Mouse (Mus musculus) spleen, adult 2 months (tissue): ENCODE measurements around the gene Nrf1. TPM values are rescaled to one million over a fixed set of nuclear protein-coding genes. Genes with fewer than 3 reads are reported as not detected.

Experiments
- DNase-seq, 2 experiments: peaks; one replicate each; pipeline versions ENCODE4 v3.0.0 to v3.0.0-alpha.2; 2012 to 2021; ENCODE audit warnings: low spot score in 2 of 2, low read depth in 1 of 2
- H3K27ac ChIP-seq: fragments of 200-500 bp; 2 replicates; pipeline ENCODE4 v1.5.1; 2012; ENCODE audit warnings: low read length, inconsistent platforms; ENCODE audit not compliant: insufficient read depth
- H3K27me3 ChIP-seq: fragments of 200-500 bp; 2 replicates; pipeline ENCODE4 v1.6.1; 2012; ENCODE audit warnings: mild to moderate bottlenecking, moderate library complexity, low read length, inconsistent platforms; ENCODE audit not compliant: control insufficient read depth, insufficient read depth
- H3K36me3 ChIP-seq: fragments of 200-500 bp; 2 replicates; pipeline ENCODE4 v1.6.1; 2012; ENCODE audit warnings: mild to moderate bottlenecking, low read length, inconsistent platforms; ENCODE audit not compliant: control insufficient read depth, insufficient read depth
- H3K4me1 ChIP-seq: fragments of 200-500 bp; 2 replicates; pipeline ENCODE4 v1.6.1; 2011; ENCODE audit warnings: inconsistent platforms; ENCODE audit not compliant: control insufficient read depth, insufficient read depth, insufficient read length
- H3K4me3 ChIP-seq: fragments of 200-500 bp; 2 replicates; pipeline ENCODE4 v1.5.1; 2011; ENCODE audit warnings: mild to moderate bottlenecking, inconsistent platforms; ENCODE audit not compliant: insufficient read depth, insufficient read length; ENCODE audit errors: extremely low read depth
- CTCF ChIP-seq: fragments of 200-500 bp; IDR thresholded peaks from 2 replicates; pipeline ENCODE4 v1.5.1; 2011; ENCODE audit warnings: mild to moderate bottlenecking, inconsistent platforms; ENCODE audit not compliant: insufficient read depth, insufficient read length, insufficient replicate concordance; ENCODE audit errors: extremely low read depth
- POLR2A ChIP-seq: fragments of 200-500 bp; IDR thresholded peaks from 2 replicates; pipeline ENCODE4 v1.6.1; 2011; ENCODE audit warnings: low read depth, low read length, inconsistent platforms
- WGBS: fragments of 180-500 bp; shearing (Covaris S2); methylation state at CpG from one replicate; pipeline ENCODE4 v1.1.7; 2018; 5-methylcytosine and 5-hydroxymethylcytosine counted together
- polyA plus RNA-seq: library from polyadenylated mRNA; depleted of rRNA; stranded (reverse); fragments of >200 nt; gene quantifications from 2 replicates; pipeline ENCODE4 v1.2.3, GENCODE M21; 2012; rRNA removed

Gene Nrf1
- 29.1 and 32.9 TPM in 2 replicates for polyA plus RNA-seq

- Histone ChIP-seq H3K27me3 (no peaks in the 10 kb centered on the region), H3K4me3 (peak within 1 kb of the TSS; percentile 96), H3K4me1 (peaks cover 6% of the 10 kb centered on the region; the same call in 1 of the 2 replicates), H3K36me3 (no peaks in the 10 kb centered on the region), H3K27ac (peak within 1 kb of the TSS; percentile 100)
- peak; percentile 7; the same call in 1 of the 2 replicates for TF ChIP-seq CTCF
- TF ChIP-seq POLR2A, result peak; percentile 77
- peak; percentile 71 to 92 for DNase-seq
- WGBS, result under 1% methylated on average over 77 of the region's 78 CpGs
These were observed at the start of gene Nrf1 for GRCm38 (mm10) chr6:30047271-30048162. Nrf1 (plus strand) TSS chr6:30047988.

- TF ChIP-seq POLR2A (no peak), CTCF (no peak)
- Histone ChIP-seq H3K4me3 (no peak overlapping the region), H3K27ac (no peak overlapping the region), H3K36me3 (no peaks in the 10 kb centered on the region), H3K4me1 (no peaks in the 10 kb centered on the region), H3K27me3 (no peaks in the 10 kb centered on the region)
- DNase-seq, result no peak
- 85% methylated on average over 9 of the region's 9 CpGs for WGBS
These were observed 49.6 kb upstream of the Nrf1 start for GRCm38 (mm10) chr6:29998140-29998539.

- H3K27ac ChIP-seq, result no peak overlapping the region
- 49% methylated on average over 4 of the region's 4 CpGs for WGBS
- no peaks in the 10 kb centered on the region for H3K27me3 ChIP-seq
- no peak overlapping the region for H3K4me3 ChIP-seq
- no peaks in the 10 kb centered on the region for H3K4me1 ChIP-seq
- no peaks in the 10 kb centered on the region for H3K36me3 ChIP-seq
- TF ChIP-seq POLR2A, result no peak
- no peak for DNase-seq
These were observed 49.0 kb upstream of the Nrf1 start for GRCm38 (mm10) chr6:29998771-29999170.

- no peak for TF ChIP-seq POLR2A
- no peak for TF ChIP-seq CTCF
- Histone ChIP-seq H3K27ac (no peak overlapping the region), H3K4me1 (no peaks in the 10 kb centered on the region), H3K4me3 (no peak overlapping the region), H3K36me3 (no peaks in the 10 kb centered on the region), H3K27me3 (no peaks in the 10 kb centered on the region)
- WGBS, result 78% methylated on average over 9 of the region's 9 CpGs
- no peak for DNase-seq
These were observed 45.2 kb upstream of the Nrf1 start for GRCm38 (mm10) chr6:30002628-30003027.

- H3K27me3 ChIP-seq, result no peaks in the 10 kb centered on the region
- no peaks in the 10 kb centered on the region for H3K4me1 ChIP-seq
- H3K27ac ChIP-seq, result no peak overlapping the region
- WGBS, result 80% methylated on average over 1 of the region's 1 CpGs
- H3K36me3 ChIP-seq, result no peaks in the 10 kb centered on the region
- no peak for DNase-seq
- H3K4me3 ChIP-seq, result no peak overlapping the region
- TF ChIP-seq POLR2A, result no peak
- TF ChIP-seq CTCF, result no peak
These were observed 41.9 kb upstream of the Nrf1 start for GRCm38 (mm10) chr6:30005851-30006250.

- Histone ChIP-seq H3K27me3 (no peaks in the 10 kb centered on the region), H3K27ac (no peak overlapping the region), H3K36me3 (no peaks in the 10 kb centered on the region), H3K4me3 (no peak overlapping the region), H3K4me1 (no peaks in the 10 kb centered on the region)
- DNase-seq, result no peak
- 84% methylated on average over 7 of the region's 7 CpGs for WGBS
- no peak for TF ChIP-seq CTCF
- TF ChIP-seq POLR2A, result no peak
These were observed 38.6 kb upstream of the Nrf1 start for GRCm38 (mm10) chr6:30009204-30009603.

- 85% methylated on average over 2 of the region's 2 CpGs for WGBS
- TF ChIP-seq CTCF (no peak), POLR2A (no peak)
- Histone ChIP-seq H3K36me3 (no peaks in the 10 kb centered on the region), H3K27me3 (no peaks in the 10 kb centered on the region), H3K4me3 (no peak overlapping the region), H3K27ac (no peak overlapping the region), H3K4me1 (no peaks in the 10 kb centered on the region)
- no peak for DNase-seq
These were observed 34.3 kb upstream of the Nrf1 start for GRCm38 (mm10) chr6:30013520-30013919.
